ENCODE assay signal across 10 mouse cellular contexts in the genomic region with DNA sequence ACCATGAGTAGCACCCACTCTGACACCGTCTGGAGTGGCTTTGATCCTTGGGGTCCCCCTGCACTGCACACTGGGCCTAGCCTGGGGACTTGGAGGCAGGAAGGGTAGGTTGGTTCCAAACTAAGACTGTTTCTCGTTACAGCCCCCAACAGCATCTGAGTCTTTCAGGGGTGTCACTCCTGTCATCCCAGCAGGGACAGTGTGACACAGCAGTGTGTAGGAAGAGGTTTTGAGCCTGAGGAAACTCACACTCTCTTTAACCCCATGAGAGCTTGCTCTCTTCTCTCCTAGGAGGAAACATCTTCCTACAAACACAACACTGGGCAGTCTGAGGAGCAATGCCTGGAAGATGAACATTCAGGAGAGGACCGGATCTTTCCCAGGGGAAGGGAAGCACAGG.
DNase-seq lines count a peak whose midpoint lies in the region; ATAC-seq and TF ChIP-seq lines count a peak whose summit lies in the region.
"Had no signal": no experiment of that assay in that cellular context is flagged by ENCODE, and none has a peak within 500 bp of the region (broad histone marks: within the 10 kb centered on the region; RNA-seq: fewer than 3 reads in every experiment).

No protein-coding gene starts in this region.

- peaks cover 21% of the 10 kb centered on the region for H3K27me3 ChIP-seq in hindbrain, embryonic 10.5 days (ENCODE audit: insufficient read depth, poor library complexity, severe bottlenecking)
- H3K27me3 ChIP-seq in hindbrain, postnatal 0 days (ENCODE audit: insufficient read depth, low read length): no peaks in the 10 kb centered on the region
- H3K27me3 ChIP-seq in embryonic facial prominence, embryonic 15.5 days: no peaks in the 10 kb centered on the region

- ATAC-seq in hindbrain, postnatal 0 days: no peak
- no peak for ATAC-seq in embryonic facial prominence, embryonic 15.5 days (ENCODE audit: insufficient number of reproducible peaks, low FRiP score, low TSS enrichment, low read depth)

- peak overlapping the region; percentile 74; the same call in 1 of the 2 replicates for H3K27ac ChIP-seq in hindbrain, embryonic 10.5 days
- H3K27ac ChIP-seq in hindbrain, postnatal 0 days: no peak overlapping the region
- no peak overlapping the region for H3K27ac ChIP-seq in ES-E14 (ENCODE audit: insufficient read depth, low read depth, low read length, poor library complexity, severe bottlenecking)
- H3K27ac ChIP-seq in embryonic facial prominence, embryonic 15.5 days (replicated peaks): peak overlapping the region; percentile 89
- H3K27ac ChIP-seq in macrophage: peak overlapping the region; percentile 59

- H3K79me2 ChIP-seq in macrophage (ENCODE audit: inconsistent target): no peaks in the 10 kb centered on the region

- no peak for DNase-seq in hindbrain, embryonic 10.5 days (ENCODE audit: low spot score)
- DNase-seq in hindbrain, postnatal 0 days (ENCODE audit: low spot score): no peak
- DNase-seq in ES-E14 (ENCODE audit: low read depth, low spot score): no peak
- DNase-seq in right cerebral cortex, postnatal 14 days: no peak
- DNase-seq in adrenal gland, adult 2 months: no peak
- no peak for DNase-seq in layer of hippocampus, postnatal 25 days (ENCODE audit: extremely low spot score in 1 of 2, low spot score in 1 of 2)

- no peaks in the 10 kb centered on the region for H3K9me3 ChIP-seq in hindbrain, embryonic 10.5 days
- no peaks in the 10 kb centered on the region for H3K9me3 ChIP-seq in hindbrain, postnatal 0 days (ENCODE audit: low read length)
- no peaks in the 10 kb centered on the region for H3K9me3 ChIP-seq in ES-E14 (ENCODE audit: control insufficient read depth, insufficient read depth, low read depth, low read length)
- no peaks in the 10 kb centered on the region for H3K9me3 ChIP-seq in embryonic facial prominence, embryonic 15.5 days (replicated peaks)
- H3K9me3 ChIP-seq: embryonic facial prominence, embryonic 12.5 days; megakaryocyte, embryonic 14.5 days had no signal

- in situ Hi-C loops in ES-E14 (cut with MboI; ENCODE audit: low sequenced_read_pairs in 2 of 2, unreplicated experiment in 2 of 2): loop anchor here in 1 of 2 experiments (10.0 kb wide), 1 partner anchor 100 kb away; no protein-coding TSS in a partner anchor

- peaks cover 32% of the 10 kb centered on the region for H3K4me1 ChIP-seq in hindbrain, embryonic 10.5 days (replicated peaks)
- H3K4me1 ChIP-seq in hindbrain, postnatal 0 days (ENCODE audit: insufficient read depth, low read length): peaks cover 6% of the 10 kb centered on the region; the same call in 1 of the 2 replicates
- peaks cover 0 to 20% of the 10 kb centered on the region in 2 experiments; a peak in 1 of 4 replicates for H3K4me1 ChIP-seq in ES-E14 (ENCODE audit: control insufficient read depth in 2 of 2, insufficient read depth in 2 of 2, low read length in 2 of 2, poor library complexity in 1 of 2)
- H3K4me1 ChIP-seq in embryonic facial prominence, embryonic 15.5 days: peaks cover 41% of the 10 kb centered on the region

- no peak overlapping the region for H3K9ac ChIP-seq in hindbrain, postnatal 0 days (replicated peaks; ENCODE audit: low read length)
- H3K9ac ChIP-seq in ES-E14 (ENCODE audit: insufficient read depth, low read depth, low read length, poor library complexity, severe bottlenecking): peak overlapping the region; percentile 20; the same call in 1 of the 2 replicates
- no peak overlapping the region for H3K9ac ChIP-seq in embryonic facial prominence, embryonic 15.5 days

- no peak overlapping the region for H3K4me3 ChIP-seq in hindbrain, embryonic 10.5 days
- no peak overlapping the region for H3K4me3 ChIP-seq in hindbrain, postnatal 0 days (ENCODE audit: low read length)
- H3K4me3 ChIP-seq in ES-E14 (ENCODE audit: insufficient read depth in 1 of 2, low read depth in 1 of 2, low read length in 2 of 2, poor library complexity in 1 of 2, severe bottlenecking in 1 of 2): no peak overlapping the region
- H3K4me3 ChIP-seq in embryonic facial prominence, embryonic 15.5 days (replicated peaks): no peak overlapping the region
- no peak overlapping the region for H3K4me3 ChIP-seq in macrophage (ENCODE audit: inconsistent target)
- H3K4me3 ChIP-seq: embryonic facial prominence, embryonic 12.5 days had no signal

- no peak overlapping the region for H3K4me2 ChIP-seq in hindbrain, postnatal 0 days (ENCODE audit: low read depth, low read length)
- H3K4me2 ChIP-seq in embryonic facial prominence, embryonic 15.5 days (replicated peaks): no peak overlapping the region
- H3K4me2 ChIP-seq: embryonic facial prominence, embryonic 12.5 days had no signal

- no peak for TF ChIP-seq CTCF in hindbrain, postnatal 0 days (IDR thresholded peaks at IDR 0.05; ENCODE audit: low read depth)

- WGBS in hindbrain, embryonic 10.5 days: 63% methylated on average over 3 of the region's 3 CpGs
- 49% methylated on average over 3 of the region's 3 CpGs for WGBS in hindbrain, postnatal 0 days
- WGBS in embryonic facial prominence, embryonic 15.5 days: 55% methylated on average over 3 of the region's 3 CpGs
- 84% methylated on average over 3 of the region's 3 CpGs for WGBS in macrophage (ENCODE audit: missing documents)

- no peaks in the 10 kb centered on the region for H3K36me3 ChIP-seq in hindbrain, embryonic 10.5 days
- H3K36me3 ChIP-seq in hindbrain, postnatal 0 days (ENCODE audit: insufficient read depth, low read length): no peaks in the 10 kb centered on the region
- H3K36me3 ChIP-seq in ES-E14 (ENCODE audit: control insufficient read depth, insufficient read depth, low read length, poor library complexity, severe bottlenecking) (peaks cover 4% of the 10 kb centered on the region; the same call in 1 of the 2 replicates), macrophage (ENCODE audit: inconsistent target) (no peaks in the 10 kb centered on the region)
- H3K36me3 ChIP-seq in embryonic facial prominence, embryonic 15.5 days: no peaks in the 10 kb centered on the region
- H3K36me3 ChIP-seq: embryonic facial prominence, embryonic 12.5 days had no signal

TF ChIP-seq in ES-E14, 5 proteins besides CTCF, POLR2A, EP300 and RAD21:
- no peak for TF ChIP-seq MAFK (IDR thresholded peaks at IDR 0.05; ENCODE audit: insufficient read depth, low read depth, low read length)
- no peak for TF ChIP-seq HCFC1 (IDR thresholded peaks at IDR 0.05; ENCODE audit: borderline replicate concordance, insufficient read depth, low read length)
- TF ChIP-seq ZC3H11A (IDR thresholded peaks at IDR 0.05; ENCODE audit: borderline replicate concordance, low read depth, low read length): no peak

Comparison
In these comparisons a context has a peak if more than half of its experiments do, and no peak if none do; other contexts are left out.
1. H3K27ac ChIP-seq: peak in hindbrain, embryonic 10.5 days (single experiment), embryonic facial prominence, embryonic 15.5 days (single experiment) and macrophage (single experiment); none in hindbrain, postnatal 0 days (single experiment) and ES-E14 (single experiment).